Comparison of ENCODE assay signal across 13 mouse cellular contexts in the genomic region with DNA sequence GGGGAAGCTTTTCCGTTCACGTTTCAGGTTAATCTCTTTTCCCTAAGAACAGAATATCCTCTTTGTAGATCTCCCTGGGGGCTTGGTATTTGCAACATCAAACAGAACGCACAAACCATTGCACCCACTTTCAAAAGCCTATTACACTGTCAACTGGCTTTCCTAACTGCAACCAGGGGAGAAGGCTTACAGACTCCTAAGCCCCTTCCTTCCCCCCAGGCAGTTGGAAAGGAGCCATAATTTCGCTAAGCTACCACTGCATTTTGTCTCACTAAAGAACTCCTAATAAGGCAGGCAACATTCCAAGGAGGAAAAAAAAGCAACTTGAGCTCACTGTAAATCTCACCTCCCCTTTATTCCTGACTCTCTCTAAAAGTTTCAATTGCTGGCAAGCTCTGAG.
DNase-seq lines count a peak whose midpoint lies in the region; ATAC-seq lines count a peak whose summit lies in the region.
"Had no signal": no experiment of that assay in that cellular context is flagged by ENCODE, and none has a peak within 500 bp of the region (broad histone marks: within the 10 kb centered on the region; RNA-seq: fewer than 3 reads in every experiment).

No protein-coding gene starts in this region.

- H3K4me3 ChIP-seq in kidney, embryonic 15.5 days (replicated peaks), result no peak overlapping the region
- H3K4me3 ChIP-seq in neural tube, embryonic 15.5 days (replicated peaks), result no peak overlapping the region

- H3K27ac ChIP-seq in kidney, embryonic 15.5 days, result no peak overlapping the region
- H3K27ac ChIP-seq in neural tube, embryonic 15.5 days (replicated peaks), result peak overlapping the region; percentile 58

- no peaks in the 10 kb centered on the region for H3K36me3 ChIP-seq in kidney, embryonic 15.5 days
- no peaks in the 10 kb centered on the region for H3K36me3 ChIP-seq in neural tube, embryonic 15.5 days

- WGBS in kidney, embryonic 15.5 days, result 40% methylated on average over 4 of the region's 4 CpGs
- 26% methylated on average over 4 of the region's 4 CpGs for WGBS in neural tube, embryonic 15.5 days

- peak; percentile 6 for DNase-seq in adrenal gland, postnatal 14 days
- DNase-seq in adrenal gland, adult (ENCODE audit: inconsistent age in 2 of 2, low spot score in 1 of 2), result no peak
- no peak for DNase-seq in kidney, adult 11 months
- DNase-seq in retina, postnatal 1 day, result peak; percentile 56
- DNase-seq in retina, embryonic 14.5 days (ENCODE audit: low spot score), result no peak
- DNase-seq in spleen, postnatal 14 days (ENCODE audit: low spot score in 2 of 2), result no peak
- DNase-seq: adrenal gland, postnatal 25 days; heart, postnatal 14 days; right cerebral cortex, postnatal 14 days; thymus, postnatal 14 days had no signal

- H3K9me3 ChIP-seq in kidney, embryonic 15.5 days (replicated peaks), result no peaks in the 10 kb centered on the region
- no peaks in the 10 kb centered on the region for H3K9me3 ChIP-seq in neural tube, embryonic 15.5 days (replicated peaks)

- H3K4me2 ChIP-seq in kidney, embryonic 15.5 days, result no peak overlapping the region
- H3K4me2 ChIP-seq in neural tube, embryonic 15.5 days, result no peak overlapping the region

- peaks cover 57% of the 10 kb centered on the region for H3K4me1 ChIP-seq in kidney, embryonic 15.5 days
- H3K4me1 ChIP-seq in neural tube, embryonic 15.5 days, result peaks cover 56% of the 10 kb centered on the region

- ATAC-seq in kidney, embryonic 15.5 days (replicated peaks; ENCODE audit: low FRiP score), result 0 out of 2 replicates have a peak, but pooled peaks have one; percentile 9
- no peak for ATAC-seq in neural tube, embryonic 15.5 days (ENCODE audit: low FRiP score)
- ATAC-seq: intestine, embryonic 16.5 days had no signal

- no peaks in the 10 kb centered on the region for H3K27me3 ChIP-seq in kidney, embryonic 15.5 days
- H3K27me3 ChIP-seq in neural tube, embryonic 15.5 days (replicated peaks), result no peaks in the 10 kb centered on the region

- H3K9ac ChIP-seq in kidney, embryonic 15.5 days, result no peak overlapping the region
- H3K9ac ChIP-seq in neural tube, embryonic 15.5 days (replicated peaks), result no peak overlapping the region

Comparison
In these comparisons a context has a peak if more than half of its experiments do, and no peak if none do; other contexts are left out.
1. DNase-seq: peak in adrenal gland, postnatal 14 days (single experiment) and retina, postnatal 1 day (single experiment); none in adrenal gland, adult (0 of 2), kidney, adult 11 months (single experiment), retina, embryonic 14.5 days (single experiment) and spleen, postnatal 14 days (0 of 2).